Mouse (Mus musculus): ENCODE data around the gene Galnt16.

Galnt16 gene

DNA sequence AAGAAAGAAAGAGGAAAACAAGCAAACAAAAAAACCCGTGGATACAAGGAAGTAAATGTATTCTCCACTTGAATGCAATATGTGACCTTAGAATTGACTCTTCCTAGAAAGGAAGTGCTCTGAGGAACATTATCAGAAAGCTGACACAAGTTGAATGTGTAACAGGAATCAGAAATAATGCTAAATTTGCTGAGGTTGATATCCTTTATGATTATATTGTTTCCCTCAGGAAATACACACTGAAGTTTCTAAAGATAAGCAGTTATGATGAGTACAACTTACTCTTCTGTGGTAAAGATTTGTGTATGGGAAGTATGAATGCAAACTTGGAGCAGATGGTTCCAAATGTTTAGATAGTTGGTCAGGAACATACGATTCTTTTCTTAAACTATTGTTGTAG is 150.3 kb downstream of the Galnt16 start:
- no peak for DNase-seq (ENCODE audit: low spot score)

DNA sequence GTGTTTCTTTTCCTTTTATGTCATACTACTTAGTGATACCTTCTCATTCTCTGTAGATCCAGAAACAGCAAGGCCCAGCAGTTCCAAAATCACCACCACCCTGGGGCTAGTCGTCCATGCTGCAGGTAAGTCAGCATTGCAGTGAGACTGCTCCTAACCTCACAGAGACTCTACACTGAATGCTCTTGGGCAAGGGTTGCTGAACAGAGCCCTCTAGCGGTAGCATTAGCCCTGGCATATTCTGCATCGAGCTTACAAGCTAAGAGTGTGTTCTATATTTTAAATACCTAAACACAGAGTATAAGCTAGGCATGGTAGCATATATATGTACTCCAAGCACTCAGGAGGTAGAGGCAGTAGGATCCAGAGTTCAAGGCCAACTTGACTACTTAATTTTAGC is 155.1 kb downstream of the Galnt16 start:
- DNase-seq (ENCODE audit: low spot score): no peak
